Mouse (Mus musculus) liver, postnatal 0 days (tissue): Measurements from ENCODE around the gene Dnaja3. TPM values are rescaled to one million over a fixed set of nuclear protein-coding genes. Genes with fewer than 3 reads are reported as not detected.

Source experiments
- ATAC-seq: fragments of 200-750 bp; cut with Nextera tagmentation; 2 replicates; pipeline ENCODE4 v1.8.0; 2017; ENCODE audit warnings: mild to moderate bottlenecking, moderate library complexity
- DNase-seq: peaks from one replicate; pipeline ENCODE4 v3.0.0-alpha.2; 2016
- H3K27ac ChIP-seq: fragments of 300-500 bp; sonication (generic); 2 replicates; pipeline ENCODE4 v1.5.1; 2014; ENCODE audit warnings: antibody characterized with exemption, moderate library complexity, mild to moderate bottlenecking, low read depth
- H3K27me3 ChIP-seq: fragments of 300-500 bp; sonication (generic); 2 replicates; pipeline ENCODE4 v1.6.1; 2014; ENCODE audit warnings: low read length, control low read depth, mixed read lengths; ENCODE audit not compliant: insufficient read depth
- H3K36me3 ChIP-seq: fragments of 300-500 bp; sonication (generic); replicated peaks from 2 replicates; pipeline ENCODE4 v1.6.1; 2014; ENCODE audit warnings: mild to moderate bottlenecking, control low read depth, low read length, moderate library complexity, mixed read lengths; ENCODE audit not compliant: insufficient read depth
- H3K4me1 ChIP-seq: fragments of 300-500 bp; sonication (generic); 2 replicates; pipeline ENCODE4 v1.6.1; 2014; ENCODE audit warnings: antibody characterized with exemption, mild to moderate bottlenecking, control low read depth; ENCODE audit not compliant: insufficient read depth
- H3K4me2 ChIP-seq: fragments of 300-500 bp; sonication (generic); 2 replicates; pipeline ENCODE4 v1.6.1; 2014; ENCODE audit warnings: low read depth, mild to moderate bottlenecking, low read length, moderate library complexity, mixed read lengths
- H3K4me3 ChIP-seq: fragments of 300-500 bp; sonication (generic); 2 replicates; pipeline ENCODE4 v1.5.1; 2014; ENCODE audit warnings: low read depth, low read length
- H3K9ac ChIP-seq: fragments of 300-500 bp; sonication (generic); replicated peaks from 2 replicates; pipeline ENCODE4 v1.6.1; 2014; ENCODE audit warnings: mild to moderate bottlenecking, moderate library complexity
- H3K9me3 ChIP-seq: fragments of 300-500 bp; sonication (generic); 2 replicates; pipeline ENCODE4 v1.6.1; 2016; ENCODE audit warnings: mild to moderate bottlenecking, control low read depth, low read length, mixed read lengths
- CTCF ChIP-seq: sonication (generic); IDR thresholded peaks from 2 replicates; pipeline ENCODE4 v1.5.1; 2016; ENCODE audit warnings: antibody characterized with exemption, low read depth
- EP300 ChIP-seq: IDR thresholded peaks from 2 replicates; pipeline ENCODE4 v1.6.1; 2016; ENCODE audit warnings: antibody characterized with exemption, low read depth, mild to moderate bottlenecking
- WGBS: fragments of 180-500 bp; shearing (Covaris S2); extraction: QIAGEN DNeasy Blood & Tissue Kit; methylation state at CpG from one replicate; pipeline ENCODE4 v1.1.7; 2014; ENCODE audit not compliant: insufficient replicate concordance; 5-methylcytosine and 5-hydroxymethylcytosine counted together
- polyA plus RNA-seq: library from polyadenylated mRNA; unstranded; fragments of >200 nt; fragmentation: Nextera tagmentation; extraction: Ambion mirVana; gene quantifications from 2 replicates; pipeline ENCODE4 v1.2.1, GENCODE M21; 2015

Dnaja3 gene
- 66.0 and 70.5 TPM in 2 replicates for polyA plus RNA-seq

DNA sequence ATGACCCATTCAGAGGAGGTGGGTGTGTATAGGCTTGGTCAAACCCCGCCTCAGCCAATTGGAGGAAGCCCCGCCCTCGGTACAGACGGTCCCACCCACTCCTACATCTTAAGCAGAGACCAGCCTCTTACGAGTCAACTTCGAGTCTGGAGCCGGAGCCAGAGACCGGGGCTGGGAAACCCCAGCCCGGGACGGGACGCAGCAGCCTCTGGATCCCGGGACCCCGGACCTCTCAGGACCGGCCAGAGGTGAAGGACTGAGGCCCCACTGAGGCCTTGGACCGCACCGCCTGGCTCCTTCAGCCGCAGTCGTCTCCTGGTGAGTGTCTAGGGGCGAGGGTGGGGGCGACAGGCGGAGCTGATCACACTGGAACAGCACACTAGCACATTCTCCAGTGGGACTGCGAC is at the start of gene Dnaja3, which contains the start of gene Vasn:
Gene Dnaja3 (plus strand): TSS at position 159 of the 407 bp plus-strand sequence.
Gene Vasn (plus strand): TSS at position 111 of the 407 bp plus-strand sequence.
- peaks cover 19% of the 10 kb centered on the region for H3K36me3 ChIP-seq
- H3K4me1 ChIP-seq = peaks cover 42% of the 10 kb centered on the region
- DNase-seq (peak; percentile 86), ATAC-seq (peak; percentile 82)
- peak within 1 kb of the TSS; percentile 92 for H3K4me2 ChIP-seq
- 6% methylated on average over 22 of the region's 22 CpGs for WGBS
- H3K27me3 ChIP-seq = no peaks in the 10 kb centered on the region
- peak within 1 kb of the TSS; percentile 76 for H3K9ac ChIP-seq
- peak within 1 kb of the TSS; percentile 65 for H3K4me3 ChIP-seq
- H3K9me3 ChIP-seq = no peaks in the 10 kb centered on the region
- TF ChIP-seq EP300 (no peak), CTCF (no peak)
- H3K27ac ChIP-seq = peak within 1 kb of the TSS; percentile 89

DNA sequence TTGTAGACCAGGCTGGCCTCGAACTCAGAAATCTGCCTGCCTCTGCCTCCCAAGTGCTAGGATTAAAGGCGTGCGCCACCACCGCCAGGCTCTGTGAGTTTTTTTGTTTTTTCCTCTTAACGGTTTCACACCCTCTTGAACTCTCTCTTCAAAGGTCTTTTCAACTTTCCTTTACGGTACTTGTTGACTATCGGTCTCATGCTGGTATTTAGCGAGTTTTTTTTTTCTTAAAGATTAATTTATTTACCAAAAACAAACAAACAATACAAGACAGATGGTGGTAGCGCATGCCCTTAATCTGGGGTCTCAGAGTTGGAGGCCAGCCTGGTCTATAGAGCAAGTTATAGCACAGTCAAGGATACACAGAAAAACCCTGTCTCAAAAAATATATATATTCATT is 49.6 kb upstream of the Dnaja3 start:
- DNase-seq = no peak
- no peaks in the 10 kb centered on the region for H3K9me3 ChIP-seq
- no peak for TF ChIP-seq CTCF
- no peak for TF ChIP-seq EP300
- no peak overlapping the region for H3K9ac ChIP-seq
- peaks cover 27% of the 10 kb centered on the region for H3K4me1 ChIP-seq
- H3K4me2 ChIP-seq = no peak overlapping the region
- WGBS = 83% methylated on average over 9 of the region's 9 CpGs
- peaks cover 20% of the 10 kb centered on the region for H3K27me3 ChIP-seq
- H3K27ac ChIP-seq = no peak overlapping the region
- ATAC-seq = no peak
- no peak overlapping the region for H3K4me3 ChIP-seq
- no peaks in the 10 kb centered on the region for H3K36me3 ChIP-seq

DNA sequence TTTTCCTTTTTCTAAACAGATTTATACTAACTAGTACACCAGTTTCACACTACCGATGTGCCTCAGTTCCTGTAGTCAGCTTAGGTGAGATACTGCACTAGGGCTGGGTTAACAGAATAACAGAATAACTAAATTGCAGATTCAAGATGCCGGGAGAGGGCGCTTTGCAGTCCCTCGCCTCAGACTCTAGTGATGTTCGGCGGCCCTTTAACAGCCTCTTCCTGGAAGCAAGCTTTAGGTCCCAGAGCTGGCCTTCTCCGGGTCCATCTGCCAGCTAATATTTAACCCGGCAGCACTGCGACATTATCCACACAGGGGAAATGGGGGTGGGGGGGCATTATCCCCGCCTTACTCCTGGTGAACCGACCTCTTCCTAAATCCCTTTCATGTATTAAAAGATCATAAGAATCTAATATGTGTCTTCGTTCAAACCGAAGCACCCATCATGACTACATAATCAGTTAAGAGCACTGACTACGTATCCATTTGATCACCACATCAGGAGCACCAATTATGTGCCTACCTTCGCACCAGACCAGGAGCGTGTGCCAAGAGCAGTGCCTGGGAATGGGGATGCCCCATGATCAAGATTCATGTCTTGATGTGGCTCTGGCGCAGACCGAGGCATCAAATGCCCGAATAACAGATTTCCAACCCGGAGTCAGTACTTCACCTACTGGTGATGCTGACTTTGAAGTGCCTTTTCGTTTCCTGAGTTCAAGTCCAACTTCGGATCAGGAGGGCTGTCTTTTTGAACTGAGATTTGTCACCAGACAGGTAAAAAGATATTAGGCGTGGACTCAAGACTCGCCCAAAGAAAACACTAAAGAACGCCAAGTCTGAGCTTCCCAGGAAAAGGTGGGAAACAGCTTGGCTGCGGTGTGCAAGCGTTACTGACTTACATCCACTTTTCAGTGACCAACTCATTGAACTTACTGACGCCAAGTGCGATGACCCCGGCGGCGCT is 46.6 kb upstream of the Dnaja3 start:
- peaks cover 10% of the 10 kb centered on the region; the same call in 1 of the 2 replicates for H3K4me1 ChIP-seq
- H3K4me2 ChIP-seq = peak overlapping the region; percentile 86
- peak overlapping the region; percentile 54 for H3K9ac ChIP-seq
- WGBS = 24% methylated on average over 32 of the region's 32 CpGs
- no peak for TF ChIP-seq EP300
- peak; percentile 61 for TF ChIP-seq CTCF
- H3K4me3 ChIP-seq = peak overlapping the region; percentile 54
- no peaks in the 10 kb centered on the region for H3K36me3 ChIP-seq
- H3K27ac ChIP-seq = peak overlapping the region; percentile 44
- ATAC-seq = peak; percentile 47
- peaks cover 26% of the 10 kb centered on the region for H3K27me3 ChIP-seq
- DNase-seq = peak; percentile 58
- no peaks in the 10 kb centered on the region for H3K9me3 ChIP-seq

DNA sequence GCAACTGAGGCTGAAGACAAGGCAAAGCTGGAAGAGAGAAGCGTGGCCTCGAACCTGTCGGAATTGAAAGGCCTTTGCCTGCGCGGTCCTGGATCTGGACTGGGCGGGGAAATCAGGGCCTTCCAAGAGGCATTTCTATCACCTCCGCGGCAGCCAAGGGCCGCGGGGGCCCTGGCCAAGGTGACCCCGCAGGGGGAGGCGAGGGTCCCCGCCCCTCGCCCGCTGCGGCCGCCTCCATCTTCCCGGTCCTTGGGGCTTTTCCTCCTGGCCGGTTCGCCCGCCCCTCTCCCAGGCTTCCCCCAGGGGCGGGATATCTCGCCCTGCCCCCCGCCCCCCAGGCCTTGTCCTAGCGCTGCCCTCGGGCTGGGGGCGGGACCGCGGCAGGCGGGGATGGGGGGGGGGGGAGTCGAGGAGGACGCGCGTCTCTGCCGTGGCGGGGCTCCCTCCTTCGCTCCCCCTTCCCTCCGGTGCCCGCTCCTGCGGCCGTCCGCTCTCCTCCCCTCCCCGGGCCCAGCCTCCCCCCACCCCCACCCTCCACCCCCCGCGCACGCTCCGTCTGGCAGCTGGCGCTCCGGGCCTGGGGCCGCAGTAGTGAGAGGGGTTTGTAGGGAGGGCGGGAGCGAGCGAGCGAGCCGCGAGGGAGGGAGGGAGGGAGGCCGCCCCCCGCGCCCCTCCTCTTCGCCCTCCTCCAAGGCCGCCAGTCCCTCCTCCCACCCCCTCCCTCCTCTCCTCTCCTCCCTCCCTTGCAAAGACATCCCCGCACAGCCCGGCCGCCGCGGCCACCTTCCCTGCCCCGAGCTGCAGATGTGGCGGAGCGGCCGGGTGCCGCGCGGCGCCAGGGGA is 45.6 kb upstream of the Dnaja3 start, which contains the start of gene Glis2:
Gene Glis2 (plus strand): TSS at position 743 of the 843 bp plus-strand sequence.
- H3K4me2 ChIP-seq = peak within 1 kb of the TSS; percentile 86
- peak within 1 kb of the TSS; percentile 54 for H3K4me3 ChIP-seq
- peak within 1 kb of the TSS; percentile 44 for H3K27ac ChIP-seq
- DNase-seq (peak; percentile 62), ATAC-seq (peak; percentile 63)
- H3K36me3 ChIP-seq = no peaks in the 10 kb centered on the region
- peak within 1 kb of the TSS; percentile 54 for H3K9ac ChIP-seq
- WGBS = under 1% methylated on average over 16 of the region's 74 CpGs
- H3K4me1 ChIP-seq = peaks cover 10% of the 10 kb centered on the region; the same call in 1 of the 2 replicates
- H3K27me3 ChIP-seq = peaks cover 26% of the 10 kb centered on the region
- TF ChIP-seq CTCF (no peak), EP300 (no peak)
- H3K9me3 ChIP-seq = no peaks in the 10 kb centered on the region

DNA sequence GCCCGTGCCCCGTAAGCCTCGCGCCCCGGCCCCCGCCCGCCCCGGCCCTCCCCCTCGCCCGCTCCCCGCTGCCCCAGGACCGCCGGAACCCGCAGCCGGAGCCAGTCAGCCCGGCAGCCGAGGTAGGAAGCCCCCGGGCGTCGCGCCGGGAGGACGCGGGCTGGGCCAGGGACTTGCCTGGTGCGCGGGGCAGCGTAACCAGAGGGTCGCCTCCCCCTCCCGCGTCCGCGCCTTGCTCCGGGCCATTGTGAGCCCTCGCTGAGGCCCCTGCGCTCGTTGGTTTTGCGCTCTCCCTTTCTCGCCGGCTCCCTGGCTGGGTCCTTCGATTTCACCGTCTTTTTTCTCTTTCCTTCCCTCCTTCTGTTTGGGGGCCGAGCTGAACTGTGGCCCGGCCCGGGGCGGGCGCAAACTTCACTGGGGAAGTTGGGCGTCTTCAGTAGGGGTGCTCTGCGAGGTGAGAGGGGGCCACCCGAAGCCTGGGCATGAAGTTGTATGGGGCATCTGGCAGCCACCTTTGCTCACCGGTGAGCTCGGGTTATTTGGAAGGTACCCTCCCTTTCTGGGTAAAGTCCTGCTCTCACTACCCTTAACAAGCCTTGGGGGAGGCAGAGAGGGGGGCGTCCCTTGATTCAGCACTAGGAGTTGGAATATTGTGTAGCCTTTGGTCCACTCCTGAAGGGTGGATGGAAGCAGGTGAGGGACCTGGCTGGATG is 44.8 kb upstream of the Dnaja3 start:
- Histone ChIP-seq H3K27me3 (peaks cover 26% of the 10 kb centered on the region), H3K36me3 (no peaks in the 10 kb centered on the region), H3K27ac (peak overlapping the region; percentile 37; the same call in 1 of the 2 replicates), H3K9me3 (no peaks in the 10 kb centered on the region), H3K4me2 (peak overlapping the region; percentile 86), H3K4me3 (peak overlapping the region; percentile 54), H3K4me1 (peaks cover 10% of the 10 kb centered on the region; the same call in 1 of the 2 replicates), H3K9ac (peak overlapping the region; percentile 54)
- DNase-seq = peak; percentile 39
- 2% methylated on average over 43 of the region's 52 CpGs for WGBS
- TF ChIP-seq EP300 = no peak
- TF ChIP-seq CTCF = no peak
- no peak; the same call in 1 of the 2 replicates for ATAC-seq
